Mouse (Mus musculus) cerebellum, adult 9-10 months (tissue): ENCODE results near the gene Tcf3.
A peak's percentile ranks its signal among the peaks of the same experiment; 100 is the strongest.

Experiments used
- DNase-seq: peaks from one replicate; pipeline ENCODE4 v3.0.0; 2022

The Tcf3 gene

DNA sequence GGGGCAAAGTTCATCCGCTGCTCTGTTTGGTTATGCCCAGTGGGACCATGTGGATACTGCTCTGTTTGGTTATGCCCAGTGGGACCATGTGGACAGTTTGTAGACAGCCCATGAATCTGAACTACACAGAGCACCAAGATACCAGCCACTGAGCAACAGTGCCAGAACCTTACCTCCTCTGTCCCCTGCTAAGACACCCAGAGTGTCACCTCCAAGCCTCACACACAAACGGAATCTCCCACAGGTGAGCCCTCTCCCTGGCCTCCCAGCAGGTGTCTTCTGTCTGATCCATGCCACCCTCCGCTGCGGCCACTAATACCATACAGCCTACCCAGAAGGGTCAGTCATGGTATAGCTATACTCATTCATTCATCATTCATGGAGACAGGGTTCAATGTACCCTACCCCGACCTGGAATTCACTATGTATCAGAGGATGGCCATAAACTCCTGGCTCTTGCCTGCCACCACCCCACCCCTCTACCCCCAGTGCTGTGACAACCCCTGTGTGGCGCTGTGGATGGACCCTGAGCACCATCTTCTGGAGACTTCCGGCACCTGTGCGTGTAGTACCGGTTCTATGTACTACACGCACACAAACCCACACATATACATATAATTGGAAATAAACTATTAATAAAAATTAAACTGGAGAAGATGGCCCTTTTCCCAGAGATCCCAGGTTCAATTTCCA, 27.8 kb downstream of the Tcf3 start:
- DNase-seq = no peak

DNA sequence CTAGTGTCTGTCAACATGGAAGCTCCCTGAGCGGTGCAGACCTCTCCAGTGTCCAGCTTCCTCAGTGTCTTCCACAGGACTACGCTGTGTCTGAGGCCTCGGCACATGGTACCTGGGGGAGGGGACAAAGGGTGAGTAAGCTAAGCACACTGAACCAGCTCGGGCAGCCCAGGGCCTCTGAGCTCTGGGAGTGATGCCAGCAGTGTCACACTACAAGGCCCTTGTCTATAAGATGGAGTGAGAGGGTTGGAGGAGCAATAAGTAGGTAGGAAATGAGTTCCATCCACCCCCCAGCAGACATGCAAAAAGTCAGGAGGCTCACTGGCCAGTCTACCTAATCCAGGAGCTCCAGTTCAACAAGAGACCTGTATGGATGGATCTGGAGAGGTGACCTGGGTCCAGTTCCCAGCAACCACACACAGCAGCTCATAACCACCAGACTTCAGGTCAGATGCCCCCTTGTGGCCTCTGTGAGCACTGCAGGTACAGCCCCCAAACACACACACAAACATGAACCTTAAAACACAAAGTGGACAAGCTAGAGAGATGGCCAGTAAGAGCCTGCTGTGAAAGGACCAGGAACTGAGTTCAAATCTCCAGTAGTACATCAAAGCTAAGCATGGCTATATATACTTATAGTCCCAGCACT, 30.3 kb downstream of the Tcf3 start:
- DNase-seq = no peak

DNA sequence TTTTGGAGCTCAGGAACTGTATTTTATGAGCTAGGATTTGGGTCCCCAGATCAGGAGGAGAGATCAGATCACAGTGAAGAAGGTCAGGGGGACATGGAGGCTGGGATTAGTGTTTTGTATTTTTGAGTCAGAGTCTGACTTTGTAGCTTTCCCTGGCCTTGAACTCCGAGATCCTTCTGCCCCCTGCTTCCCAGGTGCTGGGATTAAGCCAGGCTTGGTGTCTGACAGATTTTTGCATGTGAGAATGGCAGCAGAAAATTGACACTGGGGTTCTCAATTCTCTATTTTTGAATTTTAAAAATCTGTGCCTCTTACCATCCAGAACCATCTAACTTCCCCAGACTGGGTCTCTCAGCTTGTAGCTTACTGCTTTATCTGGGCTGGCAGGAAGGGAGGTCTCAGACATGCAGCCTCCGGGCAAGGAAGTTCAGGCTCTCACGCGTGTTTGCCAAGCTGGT, 32.7 kb downstream of the Tcf3 start:
- no peak for DNase-seq

DNA sequence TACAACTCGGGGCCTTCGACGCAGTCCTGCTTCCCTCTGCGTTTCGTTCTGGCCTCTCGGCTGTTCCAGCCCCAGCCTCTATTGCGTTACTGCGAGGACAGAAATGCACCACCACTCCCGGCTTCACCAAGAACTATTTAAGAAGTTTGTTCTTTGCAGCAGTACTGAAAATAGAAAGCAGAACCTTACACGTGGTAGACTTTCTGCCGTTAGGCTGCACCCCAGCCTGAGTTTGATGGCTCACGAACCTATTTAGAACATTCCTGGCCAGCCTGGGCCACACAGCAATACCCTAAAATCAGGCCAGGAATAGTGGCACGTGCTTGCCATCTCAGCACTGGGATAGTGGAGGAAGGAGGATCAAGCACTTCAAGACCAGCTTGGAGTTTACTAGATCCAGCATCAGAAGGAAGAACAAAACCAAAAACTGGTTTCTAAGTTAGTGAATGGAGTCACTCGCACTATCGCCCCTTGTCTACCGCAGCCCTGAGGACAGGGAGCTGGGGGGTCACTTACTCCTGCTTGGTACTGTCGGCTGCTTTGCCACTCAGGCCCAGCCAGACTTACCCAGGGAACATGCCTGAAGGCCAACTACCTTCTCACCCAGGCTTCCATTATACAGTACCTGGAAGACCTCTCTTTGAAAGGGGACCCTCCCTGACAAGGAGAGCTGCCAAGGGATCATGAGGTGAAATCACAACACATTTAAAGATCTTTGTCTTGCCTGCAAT, 33.3 kb downstream of the Tcf3 start:
- no peak for DNase-seq

DNA sequence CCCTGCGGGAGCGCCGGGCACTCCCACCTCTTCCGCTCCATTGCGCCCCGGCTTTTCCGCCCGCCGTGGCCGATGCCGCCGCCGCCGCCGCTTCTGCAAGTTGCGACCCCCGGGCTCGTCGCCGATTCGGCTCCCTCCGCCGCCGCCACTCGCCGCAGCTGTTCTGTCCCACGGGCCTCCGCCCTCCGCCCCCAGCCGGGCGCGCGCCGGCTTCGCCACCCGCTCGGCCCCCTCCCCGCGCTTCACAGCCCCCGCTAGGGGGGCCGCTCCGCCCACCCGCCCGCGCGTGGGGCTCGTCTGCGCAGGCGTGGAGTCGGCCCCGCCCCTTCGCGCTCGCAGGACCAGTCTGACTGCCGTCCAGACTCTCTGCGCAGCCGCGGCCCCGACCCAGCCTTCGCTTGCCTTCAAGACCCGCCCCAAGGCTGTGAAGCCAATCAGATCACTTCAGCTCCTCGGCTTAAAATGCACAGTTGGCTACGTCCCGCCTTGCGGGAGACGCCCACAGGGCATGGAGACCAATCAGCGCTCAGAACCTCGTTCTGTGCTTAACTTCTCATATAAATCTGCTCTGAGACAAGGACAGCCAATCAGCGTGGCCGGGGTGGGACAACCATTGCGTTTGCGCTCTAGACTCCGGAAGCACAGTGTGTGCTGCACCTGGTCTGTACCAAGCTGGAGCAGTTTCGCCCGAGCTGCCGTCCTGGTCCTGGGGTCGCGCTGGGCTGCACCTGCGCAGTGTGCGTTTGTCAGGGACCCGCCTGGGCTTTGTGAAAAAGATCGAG, 34.1 kb downstream of the Tcf3 start, which contains the start of gene Mbd3:
Mbd3 (minus strand) TSS at position 360 of the 782 bp plus-strand sequence.
- DNase-seq = peak; percentile 100

DNA sequence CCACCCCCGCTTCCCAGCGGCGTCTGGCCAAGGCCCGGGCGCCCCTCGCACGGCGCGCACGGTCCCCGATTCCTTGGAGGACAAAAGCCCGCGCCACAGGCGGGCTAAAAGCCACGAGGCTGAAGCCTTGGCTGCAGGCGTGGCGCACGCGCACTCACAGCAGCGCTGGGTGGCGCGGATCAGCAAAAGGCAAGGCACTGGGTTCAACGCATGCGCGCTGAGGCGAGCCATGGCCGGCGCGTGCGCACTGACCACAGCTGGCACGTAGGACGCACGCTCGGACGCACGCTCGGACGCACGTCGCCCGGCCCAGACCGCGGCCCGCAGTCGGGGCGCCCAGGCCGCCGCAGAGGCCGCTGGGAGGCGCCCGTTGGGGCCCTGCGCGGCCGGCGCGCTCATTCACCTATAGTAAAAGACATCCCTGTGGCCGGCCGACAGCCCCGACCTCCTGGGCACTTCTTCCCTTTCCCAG, 34.7 kb downstream of the Tcf3 start:
- DNase-seq = peak; percentile 98

DNA sequence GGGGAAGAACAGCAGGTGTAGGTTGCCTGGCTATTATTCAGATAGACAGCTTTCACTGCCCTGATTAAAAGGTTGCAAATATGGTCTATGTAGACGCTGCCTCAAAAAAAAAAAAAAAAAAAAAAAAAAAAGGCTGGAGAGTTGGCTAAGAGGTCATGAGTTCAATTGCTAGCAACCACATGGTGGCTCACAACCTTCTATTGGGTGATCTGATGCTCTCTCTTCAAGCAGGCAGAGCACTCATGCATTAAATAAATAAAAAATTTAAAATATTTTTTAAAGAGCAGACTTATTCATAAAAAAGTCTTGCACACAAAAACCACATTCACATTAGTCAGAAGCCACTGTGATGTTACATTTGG, 35.3 kb downstream of the Tcf3 start:
- no peak for DNase-seq

DNA sequence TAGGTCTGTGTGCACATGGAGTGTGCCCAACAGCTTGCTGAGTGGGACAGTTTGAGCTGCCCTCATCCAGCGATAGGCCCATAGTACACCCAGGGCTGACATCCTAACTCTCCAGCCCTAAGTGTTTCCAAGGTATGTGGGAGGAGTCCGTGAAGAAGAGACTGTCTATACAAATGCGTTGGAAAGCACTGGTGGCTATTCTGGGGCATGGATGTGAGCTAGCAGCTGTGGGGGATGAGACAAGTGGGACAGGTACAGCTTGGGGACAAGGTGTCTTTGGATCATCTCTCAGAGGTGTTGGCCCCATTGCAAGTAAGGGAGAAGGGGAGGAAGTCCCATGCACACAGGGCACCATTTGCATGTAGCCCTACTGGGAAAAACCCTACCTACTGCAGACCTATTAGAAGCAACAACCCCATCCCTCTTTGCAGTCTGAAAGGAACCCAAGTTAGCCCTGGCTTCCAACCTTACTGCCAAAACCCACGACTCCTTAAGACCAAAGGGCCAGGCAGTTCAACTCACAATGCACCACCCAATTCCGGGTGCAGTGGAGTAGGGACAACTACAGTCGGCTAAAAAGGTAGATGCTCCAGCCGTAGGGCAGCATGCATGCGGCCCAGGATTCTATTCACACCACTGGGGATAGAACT, 35.8 kb downstream of the Tcf3 start:
- DNase-seq = no peak

DNA sequence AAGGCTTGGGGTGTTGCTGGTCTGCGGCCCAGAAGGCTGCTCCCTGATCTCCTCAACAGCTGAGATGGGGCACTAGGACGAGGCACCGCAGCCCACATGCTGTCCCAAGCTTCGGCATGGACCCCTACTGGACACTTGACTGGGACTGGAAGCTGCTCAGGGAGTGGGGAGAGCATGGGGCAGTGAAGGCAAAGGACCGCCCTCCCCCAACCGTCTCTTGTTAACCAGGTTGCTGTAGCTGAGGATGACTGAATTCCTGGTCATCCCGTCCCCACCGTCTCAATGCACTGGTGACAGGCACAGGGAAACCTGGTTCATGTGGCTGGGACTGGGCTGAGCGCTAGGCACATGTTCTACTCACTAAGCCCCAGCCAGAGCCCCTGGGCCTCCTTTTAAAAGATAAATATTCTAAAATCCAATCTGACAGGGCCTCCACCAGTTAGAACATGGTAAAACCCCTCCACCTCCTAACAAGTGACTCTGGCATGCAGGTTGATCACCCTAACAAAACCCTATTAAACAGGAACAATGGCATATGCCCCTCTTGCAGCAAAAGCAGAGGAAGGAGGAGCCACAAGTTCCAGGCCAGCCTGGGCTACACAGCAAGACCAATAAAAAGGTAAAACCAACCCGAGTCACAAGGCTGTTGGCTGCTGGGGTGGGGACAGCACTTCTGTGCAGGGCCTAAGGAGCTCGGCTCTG, 36.5 kb downstream of the Tcf3 start:
- no peak for DNase-seq

DNA sequence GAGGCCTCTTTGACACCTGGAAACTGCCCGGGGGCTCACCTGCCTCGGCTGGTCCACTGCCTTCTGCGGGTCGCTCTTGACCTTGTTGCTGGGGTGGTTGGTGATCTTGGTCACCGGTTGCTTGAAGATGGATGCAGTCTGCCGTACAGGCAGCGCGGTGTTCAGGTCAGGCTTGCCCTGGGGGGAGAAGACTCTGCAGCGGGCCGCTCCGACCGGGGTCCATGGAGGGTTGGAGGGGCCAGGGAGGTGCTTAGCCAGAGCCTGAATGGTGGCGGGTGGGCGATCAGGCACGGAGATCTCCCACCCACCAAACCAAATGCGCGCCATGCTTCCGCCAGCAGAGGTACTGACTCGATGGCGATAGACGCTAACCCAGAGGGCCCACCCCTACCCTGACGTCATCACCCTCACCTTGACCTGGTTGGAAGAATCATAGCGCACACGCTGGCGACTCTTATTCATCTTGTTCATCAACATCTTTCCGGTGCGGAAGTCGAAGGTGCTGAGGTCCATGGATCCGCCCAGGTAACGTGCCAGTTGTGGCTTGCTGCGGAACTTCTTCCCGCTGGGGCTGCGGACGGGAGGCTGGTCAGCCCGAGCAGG, 38.3 kb downstream of the Tcf3 start:
- DNase-seq = no peak

DNA sequence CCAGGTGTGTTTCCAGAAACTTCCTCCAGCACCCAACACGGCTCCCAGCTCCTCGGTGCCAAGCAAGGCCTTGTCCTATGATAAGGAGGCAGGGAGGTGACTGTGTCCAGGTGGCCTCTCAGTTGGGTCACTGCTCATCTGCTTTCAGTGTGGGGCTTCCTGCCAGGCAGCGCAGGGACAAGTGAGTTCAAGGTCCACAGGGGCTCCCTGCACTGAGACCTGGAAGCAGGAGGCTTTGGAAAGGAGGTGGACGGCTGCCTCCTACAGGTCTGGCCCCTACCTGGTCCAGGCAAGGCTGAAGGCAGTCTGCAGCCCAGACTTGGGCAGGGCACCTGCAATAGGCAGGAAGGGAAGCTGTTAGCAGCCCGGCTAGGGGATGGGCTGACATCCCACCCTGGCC, 40.8 kb downstream of the Tcf3 start:
- no peak for DNase-seq

DNA sequence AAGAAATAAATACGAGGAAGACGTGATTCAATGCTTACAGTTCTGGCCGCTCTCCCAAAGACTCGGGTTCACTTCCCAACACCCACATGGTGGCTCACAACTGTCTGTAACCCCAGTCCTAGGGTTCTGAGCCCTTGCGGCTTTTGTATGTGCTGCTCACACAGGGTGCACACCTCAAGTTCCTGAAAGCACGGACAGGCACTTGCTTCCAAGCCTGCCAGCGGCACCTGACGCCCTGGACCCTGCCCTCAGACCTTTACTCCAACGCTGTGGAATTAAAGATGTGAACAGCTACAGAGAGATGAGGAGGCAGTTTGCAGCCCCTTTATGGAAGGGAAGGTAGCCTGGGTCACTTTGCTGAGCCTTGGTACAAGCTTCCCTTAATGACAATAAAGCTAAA, 42.8 kb downstream of the Tcf3 start:
- DNase-seq = no peak

DNA sequence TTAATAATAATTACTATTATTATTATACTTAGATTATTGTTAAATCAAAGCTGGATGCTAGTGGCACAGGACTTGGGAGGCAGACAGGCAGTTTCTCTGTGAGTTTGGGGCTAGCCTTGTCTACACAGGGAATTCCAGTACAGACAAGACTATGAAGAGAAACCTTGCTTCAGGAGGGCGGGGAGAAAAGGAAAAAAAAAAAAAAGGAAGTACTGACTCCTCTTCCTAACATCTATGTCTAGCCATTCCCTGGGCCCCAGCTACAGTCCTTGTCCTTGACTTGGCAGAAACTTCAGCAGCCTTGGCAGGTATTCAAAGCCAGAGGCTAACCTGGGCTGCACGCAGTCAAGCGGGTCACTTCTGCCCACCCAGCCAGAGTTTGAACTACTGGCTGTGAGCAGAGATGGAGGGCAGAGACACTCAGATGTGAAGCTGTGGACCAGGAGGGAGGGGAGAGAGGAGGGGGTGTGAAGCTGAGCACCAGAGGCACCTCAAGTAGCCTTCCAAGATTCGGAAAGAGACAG, 44.2 kb downstream of the Tcf3 start:
- DNase-seq = no peak

DNA sequence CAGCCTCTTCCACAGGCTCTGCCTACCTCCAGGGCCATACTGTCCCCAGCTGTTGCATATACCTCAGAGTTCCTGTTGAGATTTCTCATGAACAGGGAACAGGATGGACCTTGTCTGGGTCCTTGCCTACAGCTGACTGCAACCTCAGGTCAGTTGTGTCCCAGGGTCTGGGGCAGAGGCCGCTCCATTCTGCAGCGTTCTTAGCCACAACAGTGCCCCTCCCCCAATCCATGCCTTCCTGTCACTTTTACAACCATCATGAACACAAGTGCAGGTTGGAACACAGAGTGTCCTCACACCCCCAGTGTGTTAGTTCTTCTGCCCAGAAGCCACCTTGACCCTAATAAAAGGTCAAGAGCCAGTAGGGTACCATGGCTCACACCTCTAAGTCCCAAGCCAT, 44.7 kb downstream of the Tcf3 start:
- DNase-seq = no peak

DNA sequence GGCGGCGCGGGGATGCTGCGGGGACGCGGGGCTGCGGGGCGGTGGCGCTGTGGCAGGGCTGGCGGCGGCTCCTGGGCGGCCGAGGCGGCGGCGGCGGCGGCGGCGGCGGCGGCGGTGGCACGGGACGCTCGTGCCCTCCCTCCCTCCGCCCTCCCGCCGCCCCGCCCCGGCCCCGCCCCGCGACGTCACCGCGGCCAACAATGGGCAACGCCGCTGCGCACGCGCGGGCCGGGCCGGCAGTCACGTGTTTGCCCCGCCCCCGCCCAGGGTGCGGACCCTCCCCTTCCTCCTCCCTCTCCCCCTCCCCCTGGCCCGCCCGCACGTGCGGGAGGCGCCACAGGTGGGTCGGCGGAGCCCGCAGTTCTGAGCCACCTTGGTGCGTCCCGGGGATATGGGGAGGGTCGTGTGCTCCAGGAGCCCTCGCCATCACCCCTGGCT, 45.9 kb downstream of the Tcf3 start, which contains the start of gene Mex3d:
Mex3d (minus strand) TSS at position 138 of the 438 bp plus-strand sequence.
- DNase-seq = no peak

DNA sequence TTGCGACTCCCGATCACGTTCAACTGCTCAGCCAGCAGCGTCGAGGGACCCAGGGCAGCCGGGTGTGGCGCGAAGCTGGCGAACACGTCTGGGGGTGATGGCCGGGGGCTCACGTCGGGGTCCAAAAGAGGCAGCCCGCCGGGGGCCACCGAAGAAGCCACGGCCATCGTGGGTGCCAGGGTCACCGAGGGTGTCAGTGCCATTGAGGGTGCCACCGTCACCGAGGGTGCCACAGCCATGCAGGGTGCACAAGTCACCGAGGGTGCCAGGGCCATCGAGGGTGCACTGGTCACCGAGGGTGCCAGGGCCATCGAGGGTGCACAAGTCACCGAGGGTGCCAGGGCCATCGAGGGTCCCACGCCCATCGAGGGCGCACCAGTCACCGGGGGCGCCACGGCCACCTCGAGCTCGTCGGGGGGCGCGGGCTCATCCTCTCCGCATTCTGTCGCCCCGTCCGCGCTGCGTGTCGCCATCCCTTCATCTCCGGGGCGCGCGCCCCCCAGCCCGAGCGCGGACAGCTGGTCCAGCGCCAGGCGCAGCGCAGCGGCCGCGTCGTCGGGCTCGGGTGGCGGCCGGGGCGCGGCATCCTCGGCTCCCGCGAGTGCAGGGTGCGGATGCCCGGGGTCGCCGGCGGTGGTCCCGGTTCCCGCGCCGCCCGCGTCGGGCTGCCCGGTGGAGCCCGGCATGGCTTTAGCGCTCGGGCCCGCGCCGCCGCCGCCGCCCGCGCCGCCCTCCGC, 46.5 kb downstream of the Tcf3 start:
- DNase-seq = no peak

DNA sequence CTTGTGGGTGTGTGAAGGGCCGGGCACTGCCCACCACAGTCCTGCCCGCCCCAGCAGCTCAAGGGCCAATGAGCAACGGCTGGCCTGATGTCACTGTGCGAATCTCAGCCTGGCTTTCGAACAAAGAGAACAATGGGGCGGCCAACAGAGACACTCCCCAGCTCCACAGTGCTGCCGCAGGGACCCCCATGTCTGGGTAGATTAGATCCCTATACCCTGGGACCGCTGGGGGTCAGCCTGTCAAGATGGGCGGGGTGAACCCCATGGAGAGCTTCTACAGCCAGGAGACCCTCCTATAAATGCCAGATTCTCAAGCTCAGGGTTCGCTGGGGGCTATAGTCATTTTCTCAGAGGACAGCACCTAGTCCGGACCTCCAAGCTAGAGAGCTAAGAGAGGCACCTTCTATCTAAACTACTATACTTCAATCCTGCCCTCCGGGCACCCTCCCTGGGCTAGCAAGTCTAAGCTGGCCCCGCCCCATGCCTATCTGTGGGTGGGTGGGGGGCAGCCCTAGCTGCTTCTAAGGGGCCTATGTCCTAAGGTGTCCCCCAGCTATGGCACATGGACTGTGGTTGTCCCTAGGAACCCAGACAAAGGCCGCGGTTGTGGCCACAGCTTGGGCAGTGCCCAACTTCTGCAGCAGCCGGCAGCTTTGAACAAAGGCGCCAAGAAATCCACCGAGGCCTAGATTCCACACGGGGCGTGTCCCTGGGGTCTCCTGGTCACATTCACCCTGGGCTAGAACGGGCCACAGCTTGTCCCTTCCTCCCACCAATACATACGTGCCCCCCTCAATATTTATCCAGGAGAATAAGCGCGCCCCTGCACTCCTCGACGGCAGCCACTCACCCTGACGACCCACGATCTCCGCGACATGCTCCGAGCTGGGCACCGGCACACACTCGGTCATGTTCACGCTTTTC, 47.4 kb downstream of the Tcf3 start:
- DNase-seq = no peak

DNA sequence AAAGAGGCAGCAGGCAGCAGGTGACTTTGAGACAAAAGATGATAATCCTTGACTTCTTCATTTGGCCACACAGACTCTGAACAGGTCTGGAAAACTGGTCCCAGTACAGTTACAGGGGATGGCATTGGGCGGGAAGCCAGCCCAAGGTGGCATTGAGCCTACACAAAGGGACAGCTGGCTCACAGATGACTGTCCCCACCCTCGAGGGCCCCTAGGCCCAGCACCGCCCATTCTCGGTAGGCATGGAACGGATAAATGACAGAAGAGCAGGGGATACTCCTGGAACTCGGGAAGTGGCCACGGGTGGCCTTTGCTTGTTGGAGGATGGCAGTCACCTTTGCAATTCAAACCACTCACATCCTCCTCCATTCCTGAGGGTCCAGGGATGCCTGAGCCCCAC, 48.1 kb downstream of the Tcf3 start:
- DNase-seq = no peak

DNA sequence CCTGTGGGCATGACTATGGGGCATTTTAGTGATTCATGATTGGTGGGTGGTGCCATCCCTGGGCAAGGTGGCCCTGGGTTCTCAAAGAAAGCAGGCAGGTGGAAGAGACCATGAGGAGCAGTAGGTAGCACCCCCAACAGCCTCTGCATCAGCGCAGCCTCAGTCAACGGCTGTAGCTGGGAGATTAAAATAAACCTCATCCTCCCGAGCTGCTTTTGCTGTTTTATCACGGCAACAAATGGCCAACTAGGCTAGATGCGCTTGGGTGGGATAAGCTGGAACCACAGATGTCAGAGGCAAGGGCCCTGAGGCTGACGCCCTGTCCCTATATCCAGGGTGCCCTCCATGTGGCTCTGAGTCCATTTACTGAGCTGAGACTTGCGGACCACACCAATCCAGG, 48.7 kb downstream of the Tcf3 start:
- DNase-seq = no peak
